Mouse (Mus musculus) skeletal muscle tissue, adult 2 months (tissue): ENCODE measurements around the gene Abcc9.

Source experiments
- DNase-seq: peaks from one replicate; pipeline ENCODE4 v3.0.0-alpha.2; 2012; ENCODE audit warnings: low read depth, low spot score

Abcc9 gene

DNA sequence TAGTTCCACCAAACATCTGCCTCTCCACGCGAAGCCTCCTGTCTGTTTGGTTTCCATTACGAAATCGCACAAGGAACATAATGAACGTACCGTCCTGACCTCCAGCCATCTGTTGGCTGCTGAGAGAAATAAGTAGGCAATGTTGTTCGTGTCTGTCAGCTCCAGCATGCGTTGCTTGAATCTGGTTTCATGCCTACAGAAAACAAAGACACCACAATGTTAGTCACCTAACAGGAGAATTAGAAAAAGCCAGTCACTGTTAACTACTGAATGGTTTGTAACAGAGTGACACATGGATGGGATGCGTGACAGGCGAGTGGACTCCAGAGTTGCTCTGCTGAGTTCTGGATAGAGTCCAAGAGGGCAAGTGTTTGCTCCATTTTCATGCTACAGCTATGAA, 87.8 kb downstream of the Abcc9 start:
- peak; percentile 9 for DNase-seq

DNA sequence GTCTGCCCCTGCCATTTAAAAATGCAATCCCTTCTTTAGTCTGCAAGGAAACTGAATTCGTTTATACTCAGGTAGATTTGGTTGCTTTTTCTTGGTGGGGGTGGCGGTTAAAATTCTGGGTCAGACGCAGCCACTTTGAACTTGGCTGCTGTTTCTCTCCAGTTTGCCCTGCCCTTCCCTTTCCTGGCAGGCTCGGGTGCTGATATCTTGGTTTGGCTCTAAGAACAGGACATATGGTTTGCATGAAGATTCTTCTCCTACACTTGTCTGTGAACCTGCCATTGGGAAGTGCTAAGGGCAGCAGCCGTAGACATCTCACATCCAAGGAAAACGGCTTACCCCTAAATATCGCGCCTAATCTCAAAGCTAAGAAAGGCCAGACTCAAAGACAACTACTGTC, 89.7 kb downstream of the Abcc9 start:
- no peak for DNase-seq

DNA sequence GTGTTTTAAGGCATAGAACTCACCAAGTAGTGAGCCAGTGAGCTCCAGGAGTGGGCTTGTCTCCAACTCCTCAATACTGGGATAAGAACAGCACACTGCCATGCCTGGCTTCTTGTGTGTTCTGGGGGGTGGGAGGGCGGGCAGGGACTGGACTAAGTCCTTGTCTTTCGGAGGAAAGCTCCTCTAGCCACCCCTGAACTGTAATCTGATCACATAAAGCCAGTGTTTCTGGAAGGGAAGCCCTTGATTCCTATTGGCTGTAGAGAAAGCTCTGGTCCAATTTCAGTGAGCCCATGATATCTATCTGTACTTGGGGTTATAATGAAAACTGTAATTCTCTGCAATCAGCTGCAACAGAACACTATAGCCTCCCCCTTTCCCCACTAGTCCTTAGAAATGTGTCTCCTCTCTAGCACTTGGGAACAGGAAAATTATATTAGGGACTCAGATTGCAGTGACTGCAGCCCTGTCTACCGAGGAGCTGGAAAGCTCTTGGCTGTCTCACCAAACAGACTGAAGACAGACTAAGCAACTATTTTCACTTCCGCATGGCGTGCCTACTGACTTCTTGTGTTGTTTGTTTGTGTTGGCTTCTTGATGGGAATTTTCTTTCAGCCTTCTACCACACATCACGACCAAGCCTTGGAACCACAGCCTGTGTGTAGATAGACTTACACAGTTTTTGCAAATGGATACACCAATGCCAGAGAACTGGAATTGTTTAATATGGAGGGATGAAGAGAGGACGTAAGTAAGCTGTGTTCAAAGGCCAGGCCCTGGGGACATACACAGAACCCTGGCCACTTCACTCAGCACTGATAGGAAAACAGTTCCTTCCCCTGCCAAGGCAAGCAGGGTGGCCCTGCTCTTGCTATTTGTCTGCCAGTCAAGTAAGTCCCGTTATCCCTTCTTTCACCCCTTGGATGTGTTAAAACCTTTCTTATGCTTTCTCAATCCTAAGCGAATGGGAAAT, 92.4 kb downstream of the Abcc9 start:
- no peak for DNase-seq

DNA sequence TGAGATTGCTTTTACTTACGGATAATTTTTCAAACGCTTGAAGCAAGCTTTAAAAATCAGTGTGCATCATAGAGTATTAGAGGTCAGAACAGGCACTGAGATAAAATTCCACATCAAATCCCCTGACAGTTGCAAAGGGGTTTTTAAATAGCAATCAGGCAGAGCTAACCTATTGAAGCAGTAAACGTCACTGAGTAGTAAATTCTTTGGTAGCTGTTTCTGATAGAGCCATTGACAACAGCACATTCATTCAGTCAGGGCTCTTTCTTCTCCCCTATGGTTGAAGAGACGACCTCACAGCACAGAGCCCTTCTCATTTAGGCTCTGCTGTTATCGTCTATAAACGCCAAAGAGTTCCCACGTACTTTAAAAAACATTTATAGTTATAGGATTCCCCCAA, 95.0 kb downstream of the Abcc9 start:
- DNase-seq = no peak

DNA sequence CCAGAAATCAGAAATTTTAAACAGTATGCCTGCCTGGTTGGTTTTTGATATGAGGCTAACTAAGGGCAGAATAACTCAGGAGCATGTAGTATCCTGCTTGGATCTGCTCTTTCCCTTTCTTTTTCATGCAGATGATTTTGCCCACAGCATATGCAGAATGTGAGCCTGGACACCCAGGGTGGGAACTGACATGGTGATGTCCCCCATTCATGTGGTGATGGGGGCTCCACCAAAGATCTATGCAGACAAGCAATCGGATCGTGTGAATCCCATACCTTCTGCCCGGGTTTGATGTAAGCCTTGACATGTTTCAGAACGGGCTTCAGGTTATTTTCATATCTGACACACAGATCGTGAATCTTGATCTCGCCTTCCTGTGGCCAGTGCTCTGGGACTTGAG, 99.3 kb downstream of the Abcc9 start:
- DNase-seq = no peak

DNA sequence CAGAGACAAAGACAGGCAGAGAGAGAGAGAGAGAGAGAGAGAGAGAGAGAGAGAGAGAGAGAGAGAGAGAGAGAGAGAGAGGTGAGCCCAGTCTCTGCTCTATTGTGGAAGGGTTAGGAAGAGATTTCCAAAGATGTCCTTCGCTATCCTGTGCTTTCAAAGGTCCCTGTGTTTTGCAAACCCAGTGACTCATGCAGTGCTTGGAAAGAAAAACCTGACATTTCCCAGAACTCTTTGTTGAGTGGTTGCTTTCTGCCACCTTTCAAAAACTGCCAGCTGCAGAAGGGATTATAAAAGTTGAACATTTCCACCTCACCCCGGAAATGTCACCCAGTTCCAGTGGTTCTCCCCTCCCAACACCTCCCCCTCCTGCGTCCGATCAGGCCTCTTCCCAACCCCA, 123.3 kb downstream of the Abcc9 start:
- DNase-seq = no peak

DNA sequence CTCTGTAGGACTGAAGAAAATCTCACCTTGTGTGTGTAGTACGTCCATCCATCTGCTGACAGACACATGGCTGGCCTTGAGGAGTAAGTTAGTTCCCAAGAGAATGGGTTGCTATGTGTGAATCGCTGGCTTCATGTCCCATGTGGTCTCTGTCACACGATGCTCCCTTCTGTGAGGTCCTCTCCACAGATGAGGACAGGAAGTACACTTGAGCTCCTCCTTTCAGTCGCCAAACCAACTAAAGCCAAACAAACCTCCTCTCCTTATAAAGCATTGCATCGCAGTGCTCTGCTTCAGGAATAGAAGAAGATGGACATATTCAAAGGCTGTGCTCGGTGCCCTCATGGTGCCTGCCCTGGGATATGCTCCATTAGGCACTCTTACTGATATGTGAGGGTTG, 124.3 kb downstream of the Abcc9 start:
- no peak for DNase-seq

DNA sequence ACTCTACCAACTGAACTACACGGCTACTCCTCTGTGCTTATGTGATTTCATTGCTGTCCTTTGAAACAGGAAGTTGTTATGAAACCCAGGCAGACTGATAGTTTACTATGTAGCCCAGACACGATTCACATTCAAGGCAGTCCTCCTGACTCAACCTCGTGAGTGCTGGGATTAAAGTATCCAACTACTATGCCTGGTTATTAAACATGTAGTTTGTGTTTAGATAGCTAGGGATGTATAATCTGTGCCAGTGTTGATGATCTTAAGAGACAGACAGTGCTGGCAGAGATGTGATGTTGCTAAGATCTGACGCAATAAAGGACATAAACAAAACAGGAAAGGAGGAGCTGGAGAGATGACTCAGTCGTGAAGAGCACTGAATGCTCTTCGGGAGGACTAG, 129.2 kb downstream of the Abcc9 start:
- no peak for DNase-seq

DNA sequence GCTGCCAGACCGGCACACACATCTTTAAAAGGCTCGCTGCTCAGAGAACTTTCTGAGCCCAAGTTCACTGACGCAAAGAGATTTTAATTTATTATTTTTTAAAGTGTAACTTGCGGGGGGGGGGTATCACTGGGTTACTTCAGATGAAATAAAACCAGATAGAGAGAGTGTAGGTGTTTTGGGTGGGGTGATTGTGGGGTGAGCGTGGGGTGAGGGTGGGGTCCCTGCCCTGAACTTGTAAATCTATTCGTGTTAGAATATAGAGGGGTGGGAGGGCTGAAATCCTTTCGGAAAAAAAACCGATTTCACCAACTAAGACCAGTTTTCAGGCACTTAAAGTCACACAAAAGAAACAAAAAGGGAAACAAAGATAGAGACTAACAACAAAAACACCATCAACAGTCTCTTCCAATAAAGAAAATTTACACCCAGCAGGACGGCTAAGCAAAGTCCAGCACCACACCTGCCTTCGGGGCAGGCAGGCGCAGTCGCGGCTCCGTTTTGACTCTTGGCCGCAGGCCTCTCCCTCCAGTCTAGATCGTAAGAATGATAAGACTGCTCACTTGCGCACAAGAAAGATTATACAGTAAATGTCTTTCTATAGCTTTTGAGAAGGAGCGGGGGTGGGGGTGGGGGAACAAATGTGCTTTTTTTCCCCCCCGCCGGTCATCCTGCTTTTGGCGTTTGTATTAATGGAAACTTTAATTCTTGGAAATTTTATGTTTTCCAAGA, 130.3 kb downstream of the Abcc9 start:
- DNase-seq = no peak

DNA sequence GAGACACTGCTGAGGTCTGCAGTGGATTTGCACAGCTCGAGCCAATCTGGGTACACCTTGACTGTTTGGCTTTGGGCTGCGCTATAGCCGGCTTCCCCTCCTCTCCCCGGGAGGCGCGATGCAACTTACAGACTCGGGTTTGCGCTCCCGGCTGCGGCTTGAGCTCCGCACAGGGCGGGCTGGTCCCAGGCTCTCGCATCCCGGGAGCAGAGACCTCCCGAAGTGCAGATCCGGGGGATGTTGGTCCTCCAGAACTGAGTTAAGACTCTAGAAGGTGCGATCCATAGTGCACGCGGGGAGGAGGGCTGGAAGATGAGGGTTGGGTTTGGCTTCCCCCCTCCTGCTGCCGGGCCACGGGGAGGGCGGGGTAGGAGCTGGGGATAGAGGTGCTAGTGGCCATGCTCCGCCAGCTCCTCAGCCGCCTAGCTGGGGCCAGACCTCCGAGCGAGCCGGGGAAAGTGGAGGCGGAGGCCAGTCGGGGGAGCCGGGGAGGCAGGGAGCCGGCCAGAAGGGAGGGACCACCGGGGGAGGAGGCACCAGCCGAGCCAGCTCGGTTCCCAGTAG, 131.0 kb downstream of the Abcc9 start, which contains the start of gene Kcnj8:
Gene Kcnj8 (minus strand): TSS at position 560 of the 564 bp plus-strand sequence.
- DNase-seq = peak; percentile 56

DNA sequence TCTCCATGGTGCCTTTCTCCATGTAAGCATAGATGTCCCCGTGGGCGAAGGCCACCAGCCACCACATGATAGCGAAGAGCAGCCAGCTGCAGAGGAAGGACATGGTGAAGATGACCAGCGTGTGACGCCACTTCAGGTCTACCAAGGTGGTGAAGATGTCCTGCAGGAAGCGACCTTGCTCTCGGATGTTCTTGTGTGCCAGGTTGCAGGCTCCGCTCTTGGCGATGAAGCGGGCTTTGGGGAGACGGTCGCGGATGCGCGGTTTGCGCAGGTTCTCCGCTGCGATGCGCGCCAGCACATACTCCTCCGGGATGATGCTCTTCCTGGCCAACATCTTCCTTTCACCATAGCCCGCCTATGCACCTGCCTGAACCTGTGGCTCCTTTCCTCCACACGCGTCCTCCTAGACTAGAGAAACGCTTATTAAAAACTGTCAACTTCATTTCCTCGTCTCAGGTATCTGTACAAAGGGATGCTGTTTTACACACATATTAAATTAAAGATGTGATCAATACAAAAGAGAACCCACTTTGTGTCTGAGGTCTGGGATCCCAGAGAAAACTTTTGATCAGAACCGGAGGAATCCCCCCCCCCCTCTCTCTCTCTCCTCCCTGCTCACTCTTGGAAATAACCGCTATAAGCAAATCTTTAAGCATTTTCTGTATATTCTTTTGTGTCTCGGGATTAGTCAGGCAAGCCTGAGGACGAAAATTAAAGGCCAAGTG, 131.9 kb downstream of the Abcc9 start:
- DNase-seq = no peak

DNA sequence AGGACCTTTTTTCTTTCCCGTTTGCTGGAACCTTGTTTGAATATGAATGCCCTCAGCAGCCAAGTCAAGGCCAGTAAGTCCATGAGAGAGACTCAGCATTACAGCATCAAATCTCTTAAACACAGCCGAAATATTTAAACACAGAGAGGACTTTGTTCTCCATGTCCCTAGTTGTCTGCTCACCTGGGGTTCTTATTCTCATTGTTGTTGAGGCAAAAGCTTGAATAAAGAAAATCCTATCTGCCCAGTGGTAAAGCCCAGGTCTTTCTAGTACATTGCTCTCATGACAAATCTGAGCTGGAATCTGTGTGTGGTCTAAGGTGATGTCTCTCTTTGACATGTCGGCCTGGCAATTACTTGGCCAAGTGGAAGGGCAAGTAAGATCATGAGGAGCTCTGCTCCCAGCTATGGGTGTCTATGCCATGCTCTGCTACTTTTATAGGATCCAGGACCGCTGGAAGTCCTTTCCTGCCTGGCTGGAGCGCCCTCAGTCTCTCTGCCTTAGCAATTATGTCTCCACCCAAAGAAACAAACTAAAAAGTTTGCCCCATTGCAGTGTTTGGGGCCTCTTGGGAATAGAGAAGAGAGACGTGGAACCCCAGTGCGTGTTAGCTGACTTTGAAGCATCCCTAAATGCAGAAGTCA, 133.3 kb downstream of the Abcc9 start:
- no peak for DNase-seq

DNA sequence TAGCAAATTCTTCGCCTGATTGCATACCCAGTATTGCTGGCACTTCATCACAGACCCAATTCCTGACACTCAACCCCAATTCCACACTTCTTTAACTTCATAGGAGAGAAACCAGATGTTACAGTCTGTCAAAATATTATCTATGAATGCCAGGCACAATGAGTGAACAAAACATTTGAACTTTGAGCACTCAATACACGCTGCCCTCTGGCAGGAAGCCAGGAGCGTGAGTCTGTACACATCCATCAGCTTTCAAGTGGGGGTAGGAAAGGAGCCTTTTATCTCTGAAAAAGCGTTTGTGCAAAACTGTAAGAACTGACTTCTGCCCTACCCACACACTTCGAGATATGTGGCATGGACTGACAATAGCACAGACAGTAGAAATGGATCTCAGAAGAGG, 134.7 kb downstream of the Abcc9 start:
- DNase-seq = no peak

DNA sequence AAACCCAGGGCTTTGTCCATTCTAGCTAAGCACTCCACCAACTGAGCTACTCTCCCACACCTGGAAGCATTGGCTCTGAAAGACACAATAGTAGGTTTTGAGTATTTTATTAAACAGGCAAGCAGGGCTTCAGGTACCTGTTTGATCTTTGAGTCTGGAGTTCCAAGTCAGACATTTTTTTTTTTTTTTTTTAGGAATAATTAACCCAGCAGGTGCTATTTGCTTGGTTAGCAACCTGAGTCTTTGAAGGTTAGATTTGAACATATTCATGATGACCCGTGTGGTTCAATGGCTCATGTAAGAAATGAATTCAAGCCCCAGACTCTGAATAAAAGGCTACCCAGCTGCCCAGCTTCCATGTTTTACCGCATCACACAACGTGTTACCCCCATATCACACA, 137.4 kb downstream of the Abcc9 start:
- DNase-seq = no peak

DNA sequence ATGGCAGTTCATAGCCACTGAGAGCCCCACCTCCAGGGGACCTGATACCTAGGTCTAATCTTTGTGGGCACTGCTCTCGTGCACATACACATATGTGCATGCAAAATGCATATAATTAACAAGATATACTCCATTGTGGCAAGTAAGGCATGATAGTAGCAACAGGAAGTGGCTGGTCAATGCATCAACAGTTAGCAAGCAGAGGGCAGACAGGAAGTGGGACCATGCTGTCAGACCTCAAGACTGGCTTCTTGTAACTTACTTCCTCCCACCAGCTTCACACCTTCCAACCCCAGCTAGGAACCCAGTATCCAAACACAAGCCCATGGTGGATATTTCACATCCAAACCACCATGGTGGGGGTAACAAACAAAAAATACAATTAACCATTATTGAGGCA, 141.0 kb downstream of the Abcc9 start:
- no peak for DNase-seq

DNA sequence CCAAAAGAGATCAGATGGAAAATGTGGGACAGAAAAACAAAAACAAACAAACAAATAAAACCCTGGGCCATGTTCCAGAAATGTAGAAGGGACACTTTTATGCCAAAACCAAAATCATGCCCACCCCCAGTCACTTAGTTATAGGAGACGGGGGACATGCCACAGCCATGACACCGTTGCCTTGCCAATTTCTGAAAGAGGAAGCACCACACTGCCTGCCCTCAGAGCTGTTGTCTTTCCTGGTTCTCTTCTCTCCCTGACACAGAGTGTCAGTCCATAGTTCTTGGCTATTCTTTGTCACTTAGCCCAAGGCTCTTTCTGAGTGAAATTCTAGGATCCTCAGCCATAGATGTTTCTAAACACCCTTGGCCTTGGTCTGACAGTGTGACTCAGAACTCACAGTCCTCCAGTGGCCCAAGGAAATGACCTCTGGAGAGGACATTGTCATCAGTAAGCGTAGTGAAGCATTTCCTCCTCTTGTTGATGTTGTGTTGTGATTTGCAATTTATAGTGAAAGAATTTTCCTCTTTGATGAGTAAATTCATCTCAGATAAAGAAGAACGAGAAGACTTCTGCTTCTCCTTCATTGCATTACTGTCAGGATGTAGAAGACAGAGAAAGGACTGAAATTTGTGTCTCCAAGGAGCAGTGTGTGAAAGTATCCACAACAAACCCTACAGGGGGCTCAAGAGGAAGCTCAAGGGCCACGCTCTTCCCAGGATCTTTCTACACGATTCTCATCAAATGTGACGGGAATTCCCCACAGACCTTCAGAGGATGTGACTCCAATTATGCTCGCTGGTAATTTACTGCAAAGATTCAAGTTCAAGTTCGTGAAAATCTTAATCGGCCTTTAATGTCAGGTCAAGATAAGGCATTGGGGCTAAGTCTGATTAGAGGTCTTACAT, 143.1 kb downstream of the Abcc9 start:
- DNase-seq = no peak

DNA sequence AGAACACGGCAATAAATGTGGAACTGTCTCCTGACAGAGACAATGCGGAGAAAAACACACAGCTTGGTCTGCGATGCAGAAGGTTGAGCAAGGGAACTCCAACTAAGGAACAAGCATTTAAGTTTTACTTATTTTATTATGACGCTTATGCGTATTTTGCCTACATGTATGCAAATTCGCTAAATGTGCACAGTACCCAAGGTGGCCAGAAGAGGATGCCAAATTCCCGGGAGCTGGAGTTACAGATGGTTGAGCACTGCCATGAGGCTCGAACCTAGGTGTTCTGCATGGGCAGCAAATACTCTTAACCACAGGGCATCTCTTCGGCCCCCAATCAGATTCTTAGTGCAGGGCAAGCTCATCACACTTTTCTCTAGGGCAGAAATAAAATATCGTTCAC, 144.0 kb downstream of the Abcc9 start:
- no peak for DNase-seq

DNA sequence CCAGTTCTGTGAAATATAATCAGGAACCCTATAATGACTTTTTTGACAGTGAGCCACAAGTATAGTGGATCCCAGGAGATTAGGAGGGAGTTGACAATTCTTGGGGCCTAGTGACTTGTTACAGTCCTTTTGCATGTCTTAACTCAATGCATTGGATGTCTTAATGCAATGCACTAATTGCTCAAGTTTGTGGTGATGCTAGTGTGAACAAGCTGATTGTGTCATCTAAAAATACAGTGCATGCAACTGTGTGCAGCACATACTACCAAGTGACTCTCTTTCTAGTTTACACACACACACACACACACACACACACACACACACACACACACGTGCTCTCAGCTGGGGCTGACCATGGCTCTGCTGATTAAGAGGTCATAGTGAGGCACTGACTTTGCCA, 146.1 kb downstream of the Abcc9 start:
- no peak for DNase-seq

DNA sequence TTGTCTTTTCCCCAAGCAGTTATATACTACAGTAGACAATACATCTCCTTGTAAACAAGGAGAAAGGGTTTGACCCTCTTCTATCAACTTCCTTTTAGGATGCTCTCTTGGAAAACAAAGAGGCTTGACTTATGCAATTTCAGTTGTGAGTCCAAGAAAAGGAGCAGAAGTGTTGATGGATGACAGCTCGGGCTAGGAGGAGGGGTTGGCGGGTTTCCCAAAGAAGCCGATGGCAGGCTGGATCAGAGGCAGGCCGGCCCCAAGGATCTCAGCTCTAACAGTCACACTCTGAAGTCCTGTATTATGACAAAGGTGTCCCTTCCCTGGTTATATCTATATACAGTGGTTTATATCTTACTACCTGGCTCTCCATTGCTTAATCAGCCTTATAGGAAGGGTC, 150.6 kb downstream of the Abcc9 start:
- no peak for DNase-seq

DNA sequence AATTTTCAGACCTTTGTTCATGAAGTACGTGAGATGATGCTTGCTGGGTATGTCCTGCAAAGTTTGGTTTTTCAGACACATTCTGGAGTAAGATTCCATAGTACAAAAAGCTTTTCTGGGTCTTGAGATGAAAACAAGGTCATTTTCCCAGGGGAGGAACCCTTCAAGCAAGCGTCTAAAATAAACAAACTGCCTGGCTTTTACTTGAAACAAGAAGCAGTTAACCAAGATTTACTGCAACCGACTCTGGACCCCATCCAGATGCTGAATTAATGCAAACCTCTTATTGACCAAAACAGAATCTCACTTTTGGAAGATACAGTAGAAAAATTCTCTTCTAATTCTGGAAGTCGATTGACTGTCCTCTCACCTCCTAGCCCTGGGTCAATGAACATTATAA, 151.2 kb downstream of the Abcc9 start:
- no peak for DNase-seq
